Mouse (Mus musculus) heart, postnatal 0 days (tissue): ENCODE results near the gene Cnot2. TPM values are rescaled to one million over a fixed set of nuclear protein-coding genes. Genes with fewer than 3 reads are reported as not detected.

Experiments
- ATAC-seq: fragments of 200-750 bp; cut with Nextera tagmentation; 2 replicates; pipeline ENCODE4 v1.8.0; 2017; ENCODE audit warnings: low read depth, moderate number of reproducible peaks, moderate library complexity; ENCODE audit not compliant: insufficient read depth
- DNase-seq: peaks from one replicate; pipeline ENCODE4 v3.0.0-alpha.2; 2016; ENCODE audit warnings: low spot score
- H3K27ac ChIP-seq: fragments of 300-500 bp; sonication (generic); 2 replicates; pipeline ENCODE4 v1.5.1; 2014; ENCODE audit warnings: low read depth, mild to moderate bottlenecking
- H3K27me3 ChIP-seq: fragments of 300-500 bp; sonication (generic); 2 replicates; pipeline ENCODE4 v1.6.1; 2014; ENCODE audit warnings: low read length, mixed read lengths; ENCODE audit not compliant: control insufficient read depth, insufficient read depth
- H3K36me3 ChIP-seq: fragments of 300-500 bp; sonication (generic); replicated peaks from 2 replicates; pipeline ENCODE4 v1.6.1; 2014; ENCODE audit warnings: low read length, mixed read lengths; ENCODE audit not compliant: control insufficient read depth, insufficient read depth
- H3K4me1 ChIP-seq: fragments of 300-500 bp; sonication (generic); 2 replicates; pipeline ENCODE4 v1.6.1; 2014; ENCODE audit warnings: antibody characterized with exemption; ENCODE audit not compliant: control insufficient read depth, insufficient read depth
- H3K4me2 ChIP-seq: fragments of 300-500 bp; sonication (generic); 2 replicates; pipeline ENCODE4 v1.6.1; 2014; ENCODE audit warnings: low read depth, mild to moderate bottlenecking, low read length, moderate library complexity
- H3K4me3 ChIP-seq: fragments of 300-500 bp; sonication (generic); 2 replicates; pipeline ENCODE4 v1.5.1; 2014; ENCODE audit warnings: low read depth, low read length
- H3K9ac ChIP-seq: fragments of 300-500 bp; sonication (generic); replicated peaks from 2 replicates; pipeline ENCODE4 v1.6.1; 2014; ENCODE audit warnings: low read depth, low read length, mixed read lengths
- H3K9me3 ChIP-seq: fragments of 300-500 bp; sonication (generic); replicated peaks from 2 replicates; pipeline ENCODE4 v1.6.1; 2016; ENCODE audit warnings: low read length; ENCODE audit not compliant: control insufficient read depth
- CTCF ChIP-seq: IDR thresholded peaks from 2 replicates; pipeline ENCODE4 v1.5.1; 2016; ENCODE audit warnings: antibody characterized with exemption, control low read depth, low read depth
- EP300 ChIP-seq: IDR thresholded peaks from 2 replicates; pipeline ENCODE4 v1.6.1; 2016; ENCODE audit warnings: antibody characterized with exemption, low read depth
- WGBS: fragments of 180-500 bp; shearing (Covaris S2); extraction: QIAGEN DNeasy Blood & Tissue Kit; methylation state at CpG from one replicate; pipeline ENCODE4 v1.1.7; 2014; 5-methylcytosine and 5-hydroxymethylcytosine counted together
- polyA plus RNA-seq: library from polyadenylated mRNA; unstranded; fragments of >200 nt; fragmentation: Nextera tagmentation; extraction: Ambion mirVana; gene quantifications from 2 replicates; pipeline ENCODE4 v1.2.1, GENCODE M21; 2015
- total RNA-seq: library from RNA; depleted of rRNA; stranded (reverse); fragments of >200 nt; gene quantifications from 2 replicates; pipeline ENCODE4 v1.2.3, GENCODE M21; 2014; ENCODE audit warnings: low replicate concordance

Gene Cnot2
- total and polyA plus RNA-seq, 2 experiments from 2014 or later, result 45.7 to 62.6 TPM

- WGBS, result 74% methylated on average over 3 of the region's 3 CpGs
- Histone ChIP-seq H3K4me1 (no peaks in the 10 kb centered on the region), H3K27ac (no peak overlapping the region), H3K9me3 (no peaks in the 10 kb centered on the region), H3K9ac (no peak overlapping the region), H3K27me3 (no peaks in the 10 kb centered on the region), H3K4me2 (no peak overlapping the region), H3K4me3 (no peak overlapping the region), H3K36me3 (peaks cover 60% of the 10 kb centered on the region)
- DNase-seq (no peak), ATAC-seq (no peak)
- no peak for TF ChIP-seq EP300
- no peak for TF ChIP-seq CTCF
Measured at GRCm38 (mm10) chr10:116492768-116493167, 88.5 kb downstream of the Cnot2 start.

- Histone ChIP-seq H3K4me2 (no peak overlapping the region), H3K9me3 (no peaks in the 10 kb centered on the region), H3K4me1 (no peaks in the 10 kb centered on the region), H3K27ac (no peak overlapping the region), H3K9ac (no peak overlapping the region), H3K36me3 (peaks cover 44% of the 10 kb centered on the region), H3K27me3 (no peaks in the 10 kb centered on the region), H3K4me3 (no peak overlapping the region)
- ATAC-seq (no peak), DNase-seq (no peak)
- 88% methylated on average over 10 of the region's 10 CpGs for WGBS
- TF ChIP-seq EP300 (no peak), CTCF (no peak)
Measured at GRCm38 (mm10) chr10:116486895-116487747, 94.2 kb downstream of the Cnot2 start.

GRCm38 (mm10) chr10:116481917-116482316, 99.4 kb downstream of the Cnot2 start:
- Histone ChIP-seq H3K27me3 (no peaks in the 10 kb centered on the region), H3K36me3 (peaks cover 34% of the 10 kb centered on the region), H3K4me3 (no peak overlapping the region), H3K27ac (no peak overlapping the region), H3K4me2 (no peak overlapping the region), H3K4me1 (no peaks in the 10 kb centered on the region), H3K9me3 (no peaks in the 10 kb centered on the region), H3K9ac (no peak overlapping the region)
- TF ChIP-seq EP300 (no peak), CTCF (no peak)
- ATAC-seq (no peak), DNase-seq (no peak)
- 85% methylated on average over 12 of the region's 12 CpGs for WGBS

- no peak overlapping the region for H3K9ac ChIP-seq
- TF ChIP-seq EP300, result no peak
- no peak for TF ChIP-seq CTCF
- H3K27ac ChIP-seq, result no peak overlapping the region
- no peak overlapping the region for H3K4me3 ChIP-seq
- ATAC-seq (no peak), DNase-seq (no peak)
- 0 out of 2 replicates have a peak, but pooled peaks cover 4% of the 10 kb centered on the region for H3K9me3 ChIP-seq
- WGBS, result 89% methylated on average over 5 of the region's 5 CpGs
- peaks cover 28% of the 10 kb centered on the region for H3K36me3 ChIP-seq
- H3K4me1 ChIP-seq, result no peaks in the 10 kb centered on the region
- H3K27me3 ChIP-seq, result no peaks in the 10 kb centered on the region
- H3K4me2 ChIP-seq, result no peak overlapping the region
Measured at GRCm38 (mm10) chr10:116480988-116481387, 100.3 kb downstream of the Cnot2 start.

GRCm38 (mm10) chr10:116476559-116476958, 104.8 kb downstream of the Cnot2 start:
- H3K9ac ChIP-seq, result no peak overlapping the region
- DNase-seq, result no peak
- H3K9me3 ChIP-seq, result 0 out of 2 replicates have a peak, but pooled peaks cover 4% of the 10 kb centered on the region
- TF ChIP-seq CTCF, result no peak
- no peak for TF ChIP-seq EP300
- H3K4me3 ChIP-seq, result no peak overlapping the region
- peaks cover 15% of the 10 kb centered on the region for H3K27me3 ChIP-seq
- H3K4me1 ChIP-seq, result no peaks in the 10 kb centered on the region; the same call in 1 of the 2 replicates
- no peaks in the 10 kb centered on the region for H3K36me3 ChIP-seq
- H3K27ac ChIP-seq, result no peak overlapping the region
- H3K4me2 ChIP-seq, result no peak overlapping the region
- ATAC-seq, result no peak
- WGBS, result 93% methylated on average over 3 of the region's 3 CpGs

GRCm38 (mm10) chr10:116475725-116476124, 105.6 kb downstream of the Cnot2 start:
- Histone ChIP-seq H3K4me1 (no peaks in the 10 kb centered on the region; the same call in 1 of the 2 replicates), H3K4me2 (no peak overlapping the region), H3K27me3 (peaks cover 15% of the 10 kb centered on the region), H3K27ac (no peak overlapping the region), H3K36me3 (no peaks in the 10 kb centered on the region), H3K9me3 (0 out of 2 replicates have a peak, but pooled peaks cover 4% of the 10 kb centered on the region), H3K4me3 (no peak overlapping the region), H3K9ac (no peak overlapping the region)
- WGBS, result 70% methylated on average over 6 of the region's 6 CpGs
- DNase-seq (no peak), ATAC-seq (no peak)
- TF ChIP-seq CTCF, result no peak
- no peak for TF ChIP-seq EP300
